Mouse (Mus musculus) E14TG2a.4 (cell line): Measurements from ENCODE around the gene Rapgef4.

ENCODE experiments used
- CTCF ChIP-seq: conservative IDR thresholded peaks from 2 replicates; pipeline ENCODE4 v1.5.1; 2014; ENCODE audit warnings: low read length
- NANOG ChIP-seq: IDR thresholded peaks from 2 replicates; pipeline ENCODE4 v1.6.1; 2014; ENCODE audit warnings: borderline replicate concordance, low read length, mixed read lengths

GRCm38 (mm10) chr2:72116698-72117097 lies 135.7 kb downstream of the Rapgef4 start:
- TF ChIP-seq CTCF = no peak
- no peak for TF ChIP-seq NANOG
